Mouse (Mus musculus) intestine, embryonic 14.5 days (tissue): ENCODE measurements at regions not wholly inside any gene's neighbourhood (a gene's known extent, or its start where the extent isn't known, plus 50 kb on each side); places are given as distances from the start of the nearest gene placed in this dataset.

Source experiments
- ATAC-seq: fragments of 200-750 bp; cut with Nextera tagmentation; replicated peaks from 2 replicates; pipeline ENCODE4 v1.8.0; 2017; ENCODE audit warnings: low read depth, moderate number of reproducible peaks, moderate TSS enrichment, moderate library complexity; ENCODE audit not compliant: low FRiP score, low TSS enrichment
- DNase-seq: peaks from one replicate; pipeline ENCODE4 v3.0.0-alpha.2; 2018; ENCODE audit warnings: low spot score
- H3K27ac ChIP-seq: fragments of 300-500 bp; sonication (generic); 2 replicates; pipeline ENCODE4 v1.5.1; 2014; ENCODE audit warnings: low read depth, mild to moderate bottlenecking, control low read depth
- H3K27me3 ChIP-seq: fragments of 300-500 bp; sonication (generic); replicated peaks from 2 replicates; pipeline ENCODE4 v1.6.1; 2014; ENCODE audit warnings: low read length, control low read depth; ENCODE audit not compliant: control insufficient read depth, insufficient read depth
- H3K36me3 ChIP-seq: fragments of 300-500 bp; sonication (generic); 2 replicates; pipeline ENCODE4 v1.6.1; 2014; ENCODE audit warnings: low read length, control low read depth; ENCODE audit not compliant: control insufficient read depth, insufficient read depth
- H3K4me1 ChIP-seq: fragments of 300-500 bp; sonication (generic); replicated peaks from 2 replicates; pipeline ENCODE4 v1.6.1; 2014; ENCODE audit warnings: low read length, control low read depth, mixed read lengths; ENCODE audit not compliant: control insufficient read depth, insufficient read depth
- H3K4me2 ChIP-seq: fragments of 300-500 bp; sonication (generic); 2 replicates; pipeline ENCODE4 v1.6.1; 2014; ENCODE audit warnings: low read length
- H3K4me3 ChIP-seq: fragments of 300-500 bp; sonication (generic); 2 replicates; pipeline ENCODE4 v1.5.1; 2014; ENCODE audit warnings: low read depth, low read length, control low read depth, mixed read lengths
- H3K9ac ChIP-seq: fragments of 300-500 bp; sonication (generic); 2 replicates; pipeline ENCODE4 v1.6.1; 2014; ENCODE audit warnings: mild to moderate bottlenecking, low read length
- H3K9me3 ChIP-seq: fragments of 300-500 bp; sonication (generic); 2 replicates; pipeline ENCODE4 v1.6.1; 2016; ENCODE audit warnings: low read length, control low read depth; ENCODE audit not compliant: control insufficient read depth
- WGBS: fragments of 180-500 bp; shearing (Covaris S2); extraction: QIAGEN DNeasy Blood & Tissue Kit; methylation state at CpG from one replicate; pipeline ENCODE4 v1.1.7; 2014; 5-methylcytosine and 5-hydroxymethylcytosine counted together

- no peak overlapping the region for H3K4me2 ChIP-seq
- no peak overlapping the region for H3K27ac ChIP-seq
- ATAC-seq: no peak
- no peak overlapping the region for H3K9ac ChIP-seq
- 65% methylated on average over 2 of the region's 2 CpGs for WGBS
- no peaks in the 10 kb centered on the region for H3K27me3 ChIP-seq
- no peaks in the 10 kb centered on the region for H3K36me3 ChIP-seq
- no peaks in the 10 kb centered on the region for H3K4me1 ChIP-seq
- no peak for DNase-seq
- no peak overlapping the region for H3K4me3 ChIP-seq
- no peaks in the 10 kb centered on the region for H3K9me3 ChIP-seq
Measured at GRCm38 (mm10) chr7:122897148-122897547, 68.3 kb upstream of the Rbbp6 start.

GRCm38 (mm10) chr7:122906056-122906455 lies 59.4 kb upstream of the Rbbp6 start:
- Histone ChIP-seq H3K9ac (no peak overlapping the region), H3K4me1 (no peaks in the 10 kb centered on the region), H3K9me3 (no peaks in the 10 kb centered on the region), H3K27ac (no peak overlapping the region), H3K27me3 (no peaks in the 10 kb centered on the region), H3K4me3 (no peak overlapping the region), H3K4me2 (no peak overlapping the region), H3K36me3 (no peaks in the 10 kb centered on the region)
- DNase-seq (no peak), ATAC-seq (no peak)
- 84% methylated on average over 5 of the region's 5 CpGs for WGBS

DNA sequence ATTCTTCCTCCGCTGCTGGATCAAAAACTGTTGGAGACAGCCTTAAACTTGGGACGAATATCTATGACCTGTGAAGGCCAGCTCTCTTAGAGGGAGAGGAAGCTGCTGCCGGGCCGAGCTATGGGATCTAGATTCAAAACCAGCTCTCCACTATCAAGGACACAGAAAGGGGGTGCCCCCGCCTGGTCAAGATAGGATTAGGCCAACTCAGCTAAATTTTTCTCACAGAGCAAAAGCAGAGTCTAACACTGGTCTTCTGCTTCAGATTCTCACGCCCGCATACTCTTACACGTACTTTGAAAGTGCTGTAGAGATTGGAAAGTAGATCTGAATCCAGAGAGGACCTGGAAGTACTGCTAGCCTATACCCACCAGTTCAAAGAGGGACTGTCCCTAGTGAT lies 56.2 kb upstream of the Rbbp6 start:
- ATAC-seq (no peak), DNase-seq (no peak)
- Histone ChIP-seq H3K4me3 (no peak overlapping the region), H3K27ac (no peak overlapping the region), H3K9ac (no peak overlapping the region), H3K4me1 (no peaks in the 10 kb centered on the region), H3K36me3 (no peaks in the 10 kb centered on the region), H3K4me2 (no peak overlapping the region), H3K9me3 (no peaks in the 10 kb centered on the region), H3K27me3 (no peaks in the 10 kb centered on the region)
- WGBS: 83% methylated on average over 8 of the region's 8 CpGs
